ENCODE assay signal across 18 mouse cellular contexts in genomic region chr11:18955969-18956368, GRCm38 (mm10).
A peak's percentile ranks its signal among the peaks of the same experiment; 100 is the strongest.
DNase-seq lines count a peak whose midpoint lies in the region; ATAC-seq and TF ChIP-seq lines count a peak whose summit lies in the region.
"Had no signal": no experiment of that assay in that cellular context is flagged by ENCODE, and none has a peak within 500 bp of the region (broad histone marks: within the 10 kb centered on the region; RNA-seq: fewer than 3 reads in every experiment).

No protein-coding gene starts in this region.

- H3K4me2 ChIP-seq in heart, embryonic 12.5 days: no peak overlapping the region
- H3K4me2 ChIP-seq in intestine, postnatal 0 days (replicated peaks; ENCODE audit: low read depth): no peak overlapping the region
- no peak overlapping the region for H3K4me2 ChIP-seq in stomach, postnatal 0 days (replicated peaks; ENCODE audit: low read depth)
- no peak overlapping the region for H3K4me2 ChIP-seq in forebrain, embryonic 11.5 days (ENCODE audit: low read depth, low read length, severe bottlenecking)
- H3K4me2 ChIP-seq: embryonic facial prominence, embryonic 13.5 days; forebrain, embryonic 12.5 days; hindbrain, embryonic 13.5 days; liver, embryonic 13.5 days; neural tube, embryonic 15.5 days had no signal

- DNase-seq in cerebellum, adult 11-12 months: peak; percentile 49
- no peak for DNase-seq in cerebellum, postnatal 4 days (ENCODE audit: low spot score in 2 of 2)
- peak; percentile 47 for DNase-seq in MN1 (ENCODE audit: low spot score)
- DNase-seq in cerebellum, postnatal 10 days: peak; percentile 62 to 78
- no peak for DNase-seq in stomach, postnatal 0 days (ENCODE audit: low spot score)
- no peak for DNase-seq in forebrain, embryonic 11.5 days (ENCODE audit: low spot score)
- DNase-seq: B cell, adult 2 months; kidney, adult 2 months; liver, embryonic 13.5 days; right cerebral cortex, postnatal 25 days had no signal

- 55% methylated on average over 7 of the region's 7 CpGs for WGBS in heart, embryonic 12.5 days
- WGBS in intestine, postnatal 0 days: 70% methylated on average over 7 of the region's 7 CpGs
- WGBS in stomach, postnatal 0 days: 52% methylated on average over 7 of the region's 7 CpGs
- WGBS in forebrain, embryonic 11.5 days: 78% methylated on average over 7 of the region's 7 CpGs

- H3K9ac ChIP-seq in heart, embryonic 12.5 days: no peak overlapping the region
- H3K9ac ChIP-seq in intestine, postnatal 0 days (ENCODE audit: low read depth, low read length): no peak overlapping the region
- H3K9ac ChIP-seq in stomach, postnatal 0 days (ENCODE audit: low read length): no peak overlapping the region
- H3K9ac ChIP-seq in forebrain, embryonic 11.5 days (ENCODE audit: low read length): no peak overlapping the region
- H3K9ac ChIP-seq: embryonic facial prominence, embryonic 13.5 days; forebrain, embryonic 12.5 days; hindbrain, embryonic 13.5 days; liver, embryonic 13.5 days; neural tube, embryonic 15.5 days had no signal

- H3K27ac ChIP-seq in heart, embryonic 12.5 days (ENCODE audit: poor library complexity, severe bottlenecking): peak overlapping the region; percentile 60
- H3K27ac ChIP-seq in intestine, postnatal 0 days (ENCODE audit: low read depth, low read length): no peak overlapping the region
- no peak overlapping the region for H3K27ac ChIP-seq in stomach, postnatal 0 days (replicated peaks)
- no peak overlapping the region for H3K27ac ChIP-seq in forebrain, embryonic 11.5 days (ENCODE audit: low read depth, low read length)
- H3K27ac ChIP-seq: embryonic facial prominence, embryonic 13.5 days; forebrain, embryonic 12.5 days; liver, embryonic 13.5 days; macrophage; neural tube, embryonic 15.5 days had no signal

- ATAC-seq in heart, embryonic 12.5 days (ENCODE audit: insufficient number of reproducible peaks, low FRiP score): no peak
- no peak for ATAC-seq in intestine, postnatal 0 days
- ATAC-seq in stomach, postnatal 0 days (ENCODE audit: low FRiP score, low TSS enrichment): no peak
- ATAC-seq in forebrain, embryonic 11.5 days (replicated peaks; ENCODE audit: low FRiP score): no peak

- no peaks in the 10 kb centered on the region for H3K9me3 ChIP-seq in heart, embryonic 12.5 days (replicated peaks)
- no peaks in the 10 kb centered on the region for H3K9me3 ChIP-seq in intestine, postnatal 0 days (ENCODE audit: control insufficient read depth)
- no peaks in the 10 kb centered on the region for H3K9me3 ChIP-seq in stomach, postnatal 0 days (ENCODE audit: control insufficient read depth, low read length)
- no peaks in the 10 kb centered on the region for H3K9me3 ChIP-seq in forebrain, embryonic 11.5 days (ENCODE audit: control insufficient read depth, low read length)
- H3K9me3 ChIP-seq: embryonic facial prominence, embryonic 13.5 days; forebrain, embryonic 12.5 days; G1E; hindbrain, embryonic 13.5 days; liver, embryonic 13.5 days; neural tube, embryonic 15.5 days had no signal

- TF ChIP-seq EP300 in stomach, postnatal 0 days (optimal IDR thresholded peaks at IDR 0.05): no peak

- H3K27me3 ChIP-seq in heart, embryonic 12.5 days (replicated peaks): no peaks in the 10 kb centered on the region
- H3K27me3 ChIP-seq in intestine, postnatal 0 days (replicated peaks; ENCODE audit: control insufficient read depth, insufficient read depth, low read length): no peaks in the 10 kb centered on the region
- no peaks in the 10 kb centered on the region for H3K27me3 ChIP-seq in stomach, postnatal 0 days (ENCODE audit: control insufficient read depth, insufficient read depth, low read length)
- no peaks in the 10 kb centered on the region for H3K27me3 ChIP-seq in forebrain, embryonic 11.5 days (ENCODE audit: control insufficient read depth, insufficient read depth, low read length)
- H3K27me3 ChIP-seq: embryonic facial prominence, embryonic 13.5 days; hindbrain, embryonic 13.5 days; liver, embryonic 13.5 days; neural tube, embryonic 15.5 days had no signal

- TF ChIP-seq CTCF in intestine, postnatal 0 days (IDR thresholded peaks at IDR 0.05; ENCODE audit: low read depth): no peak
- no peak for TF ChIP-seq CTCF in stomach, postnatal 0 days (IDR thresholded peaks at IDR 0.05; ENCODE audit: low read depth)

- no peak overlapping the region for H3K4me3 ChIP-seq in heart, embryonic 12.5 days
- H3K4me3 ChIP-seq in intestine, postnatal 0 days (ENCODE audit: low read depth, low read length): no peak overlapping the region
- no peak overlapping the region for H3K4me3 ChIP-seq in stomach, postnatal 0 days (ENCODE audit: low read depth, low read length)
- no peak overlapping the region for H3K4me3 ChIP-seq in forebrain, embryonic 11.5 days (ENCODE audit: low read depth, low read length)
- H3K4me3 ChIP-seq: embryonic facial prominence, embryonic 13.5 days; forebrain, embryonic 12.5 days; hindbrain, embryonic 13.5 days; liver, embryonic 13.5 days; neural tube, embryonic 15.5 days had no signal

- H3K36me3 ChIP-seq in heart, embryonic 12.5 days: no peaks in the 10 kb centered on the region
- H3K36me3 ChIP-seq in intestine, postnatal 0 days (ENCODE audit: control insufficient read depth, insufficient read depth): no peaks in the 10 kb centered on the region
- no peaks in the 10 kb centered on the region; the same call in 1 of the 2 replicates for H3K36me3 ChIP-seq in stomach, postnatal 0 days (ENCODE audit: control insufficient read depth, insufficient read depth, low read length)
- H3K36me3 ChIP-seq in forebrain, embryonic 11.5 days (ENCODE audit: control insufficient read depth, insufficient read depth, low read length): no peaks in the 10 kb centered on the region
- H3K36me3 ChIP-seq: embryonic facial prominence, embryonic 13.5 days; forebrain, embryonic 12.5 days; G1E; hindbrain, embryonic 13.5 days; liver, embryonic 13.5 days; neural tube, embryonic 15.5 days had no signal

- H3K4me1 ChIP-seq in heart, embryonic 12.5 days (replicated peaks): peaks cover 69% of the 10 kb centered on the region
- no peaks in the 10 kb centered on the region for H3K4me1 ChIP-seq in intestine, postnatal 0 days (replicated peaks; ENCODE audit: control insufficient read depth, insufficient read depth, low read length)
- H3K4me1 ChIP-seq in stomach, postnatal 0 days (replicated peaks; ENCODE audit: control insufficient read depth, insufficient read depth): peaks cover 9% of the 10 kb centered on the region
- H3K4me1 ChIP-seq in forebrain, embryonic 11.5 days (replicated peaks; ENCODE audit: control insufficient read depth, insufficient read depth, low read length): peaks cover 5% of the 10 kb centered on the region; the same call in 1 of the 2 replicates

Comparison
In these comparisons a context has a peak if more than half of its experiments do, and no peak if none do; other contexts are left out.
1. DNase-seq: peak in cerebellum, adult 11-12 months (single experiment), MN1 (single experiment) and cerebellum, postnatal 10 days (2 of 2); none in cerebellum, postnatal 4 days (0 of 2), stomach, postnatal 0 days (single experiment) and forebrain, embryonic 11.5 days (single experiment).